Mouse (Mus musculus): ENCODE measurements around the gene Klk1.
A peak's percentile ranks its signal among the peaks of the same experiment; 100 is the strongest.

Klk1 gene

GRCm38 (mm10) chr7:44253023-44253616 is 28.0 kb downstream of the Klk1 start:
- DNase-seq (ENCODE audit: low read depth, low spot score), result no peak

GRCm38 (mm10) chr7:44254930-44255329 is 29.8 kb downstream of the Klk1 start:
- DNase-seq (ENCODE audit: low read depth, low spot score), result no peak

- DNase-seq (ENCODE audit: low read depth, low spot score), result no peak
Observed at GRCm38 (mm10) chr7:44257278-44257677, 32.1 kb downstream of the Klk1 start, which contains the start of gene Acp4. TSS of gene Acp4 (minus strand) at chr7:44257378.

- no peak for DNase-seq (ENCODE audit: low read depth, low spot score)
Observed at GRCm38 (mm10) chr7:44260410-44260809, 35.2 kb downstream of the Klk1 start.

GRCm38 (mm10) chr7:44261147-44261546 is 36.0 kb downstream of the Klk1 start, which contains the start of gene Gm15517:
TSS of gene Gm15517 (plus strand) at chr7:44261447.
- DNase-seq (ENCODE audit: low read depth, low spot score), result no peak

- peak; percentile 96 for DNase-seq (ENCODE audit: low read depth, low spot score)
Observed at GRCm38 (mm10) chr7:44262791-44263643, 37.9 kb downstream of the Klk1 start.

GRCm38 (mm10) chr7:44268117-44268516 is 43.0 kb downstream of the Klk1 start:
- no peak for DNase-seq (ENCODE audit: low read depth, low spot score)

GRCm38 (mm10) chr7:44269397-44269796 is 44.2 kb downstream of the Klk1 start:
- DNase-seq (ENCODE audit: low read depth, low spot score), result no peak

- peak; percentile 78 for DNase-seq (ENCODE audit: low read depth, low spot score)
Observed at GRCm38 (mm10) chr7:44271309-44271708, 46.1 kb downstream of the Klk1 start.

GRCm38 (mm10) chr7:44272546-44272945 is 47.4 kb downstream of the Klk1 start:
- no peak for DNase-seq (ENCODE audit: low read depth, low spot score)

GRCm38 (mm10) chr7:44273446-44273845 is 48.3 kb downstream of the Klk1 start:
- no peak for DNase-seq (ENCODE audit: low read depth, low spot score)

GRCm38 (mm10) chr7:44274096-44274495 is 48.9 kb downstream of the Klk1 start:
- DNase-seq (ENCODE audit: low read depth, low spot score), result peak; percentile 52

- peak; percentile 71 for DNase-seq (ENCODE audit: low read depth, low spot score)
Observed at GRCm38 (mm10) chr7:44275546-44275945, 50.4 kb downstream of the Klk1 start.

GRCm38 (mm10) chr7:44276461-44277249 is 51.5 kb downstream of the Klk1 start:
- peak; percentile 95 for DNase-seq (ENCODE audit: low read depth, low spot score)

GRCm38 (mm10) chr7:44277250-44277622 is 52.1 kb downstream of the Klk1 start:
- DNase-seq (ENCODE audit: low read depth, low spot score), result peak; percentile 88
